Mouse (Mus musculus) forebrain, embryonic 15.5 days (tissue): ENCODE results near the gene Sdk2. TPM values are rescaled to one million over a fixed set of nuclear protein-coding genes. Genes with fewer than 3 reads are reported as not detected.

ENCODE experiments used
- ATAC-seq: fragments of 200-750 bp; cut with Nextera tagmentation; replicated peaks from 2 replicates; pipeline ENCODE4 v1.8.0; 2017; ENCODE audit warnings: mild to moderate bottlenecking, moderate TSS enrichment, moderate library complexity
- H3K27ac ChIP-seq: fragments of 300-500 bp; sonication (generic); replicated peaks from 2 replicates; pipeline ENCODE4 v1.5.1; 2015; ENCODE audit warnings: mild to moderate bottlenecking, inconsistent platforms
- H3K27me3 ChIP-seq: fragments of 300-500 bp; sonication (generic); 2 replicates; pipeline ENCODE4 v1.6.1; 2015; ENCODE audit warnings: inconsistent platforms
- H3K36me3 ChIP-seq: fragments of 300-500 bp; sonication (generic); 2 replicates; pipeline ENCODE4 v1.6.1; 2015; ENCODE audit warnings: mild to moderate bottlenecking, inconsistent platforms
- H3K4me1 ChIP-seq: fragments of 300-500 bp; sonication (generic); 2 replicates; pipeline ENCODE4 v1.6.1; 2015; ENCODE audit warnings: inconsistent platforms
- H3K4me2 ChIP-seq: fragments of 300-500 bp; sonication (generic); replicated peaks from 2 replicates; pipeline ENCODE4 v1.6.1; 2015; ENCODE audit warnings: mild to moderate bottlenecking, inconsistent platforms
- H3K4me3 ChIP-seq: fragments of 300-500 bp; sonication (generic); 2 replicates; pipeline ENCODE4 v1.5.1; 2015; ENCODE audit warnings: mild to moderate bottlenecking, inconsistent platforms
- H3K9ac ChIP-seq: fragments of 300-500 bp; sonication (generic); replicated peaks from 2 replicates; pipeline ENCODE4 v1.6.1; 2015; ENCODE audit warnings: mild to moderate bottlenecking, inconsistent platforms
- H3K9me3 ChIP-seq: fragments of 300-500 bp; sonication (generic); 2 replicates; pipeline ENCODE4 v1.6.1; 2016; ENCODE audit warnings: inconsistent platforms
- WGBS: fragments of 180-500 bp; shearing (Covaris S2); methylation state at CpG from one replicate; pipeline ENCODE4 v1.1.7; 2015; ENCODE audit warnings: mixed read lengths; 5-methylcytosine and 5-hydroxymethylcytosine counted together
- polyA plus RNA-seq: library from polyadenylated mRNA; unstranded; fragments of >200 nt; fragmentation: Nextera tagmentation; extraction: Ambion mirVana; gene quantifications from 2 replicates; pipeline ENCODE4 v1.2.1, GENCODE M21; 2015

Sdk2 gene
- polyA plus RNA-seq, 1 experiment from 2014 or later = 2.3 TPM

DNA sequence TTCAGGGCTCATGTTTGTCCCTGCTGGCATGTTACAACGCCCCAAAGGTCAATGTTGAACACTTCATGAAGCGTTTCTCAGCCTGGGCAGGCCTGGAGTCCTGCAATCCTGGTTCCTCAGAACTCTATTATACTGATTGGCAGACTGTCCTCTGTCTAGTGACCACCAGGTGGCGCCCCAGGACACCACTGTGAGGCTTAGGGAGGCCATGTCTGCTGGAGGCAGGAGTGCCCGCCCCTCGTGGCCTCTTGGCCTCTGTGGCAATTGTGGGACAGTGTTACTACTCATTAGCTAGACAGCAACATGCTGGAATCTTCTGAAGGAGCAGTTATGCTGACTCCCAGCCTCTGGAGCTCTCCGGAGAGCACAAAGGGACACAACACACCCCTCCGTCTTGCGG, 201.2 kb downstream of the Sdk2 start:
- Histone ChIP-seq H3K27ac (no peak overlapping the region), H3K4me3 (no peak overlapping the region), H3K27me3 (no peaks in the 10 kb centered on the region), H3K9me3 (no peaks in the 10 kb centered on the region), H3K4me2 (no peak overlapping the region), H3K4me1 (no peaks in the 10 kb centered on the region), H3K36me3 (no peaks in the 10 kb centered on the region), H3K9ac (no peak overlapping the region)
- peak; percentile 69 for ATAC-seq
- WGBS = 36% methylated on average over 8 of the region's 8 CpGs

DNA sequence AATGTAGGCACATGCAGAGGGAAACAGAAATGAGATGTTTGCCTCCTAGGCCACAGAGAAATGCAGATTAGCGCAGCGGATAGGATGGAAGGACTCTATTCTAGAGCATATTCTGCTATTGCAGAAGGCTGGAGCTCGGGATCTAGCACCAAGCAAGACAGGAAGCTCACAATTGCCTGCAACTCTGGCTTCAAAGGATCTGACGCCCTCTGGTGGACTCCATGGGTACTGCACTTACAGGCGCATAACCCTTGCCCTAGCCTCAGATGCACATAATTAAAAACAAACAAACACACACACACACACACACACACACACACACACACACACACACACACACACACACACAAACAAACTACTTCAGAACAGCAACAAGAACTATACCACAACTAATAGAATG, 203.4 kb downstream of the Sdk2 start:
- no peak overlapping the region for H3K4me2 ChIP-seq
- no peaks in the 10 kb centered on the region for H3K27me3 ChIP-seq
- H3K4me1 ChIP-seq = no peaks in the 10 kb centered on the region
- H3K4me3 ChIP-seq = no peak overlapping the region
- H3K9me3 ChIP-seq = no peaks in the 10 kb centered on the region
- no peak overlapping the region for H3K9ac ChIP-seq
- ATAC-seq = no peak
- no peaks in the 10 kb centered on the region for H3K36me3 ChIP-seq
- WGBS = 75% methylated on average over 5 of the region's 5 CpGs
- no peak overlapping the region for H3K27ac ChIP-seq

DNA sequence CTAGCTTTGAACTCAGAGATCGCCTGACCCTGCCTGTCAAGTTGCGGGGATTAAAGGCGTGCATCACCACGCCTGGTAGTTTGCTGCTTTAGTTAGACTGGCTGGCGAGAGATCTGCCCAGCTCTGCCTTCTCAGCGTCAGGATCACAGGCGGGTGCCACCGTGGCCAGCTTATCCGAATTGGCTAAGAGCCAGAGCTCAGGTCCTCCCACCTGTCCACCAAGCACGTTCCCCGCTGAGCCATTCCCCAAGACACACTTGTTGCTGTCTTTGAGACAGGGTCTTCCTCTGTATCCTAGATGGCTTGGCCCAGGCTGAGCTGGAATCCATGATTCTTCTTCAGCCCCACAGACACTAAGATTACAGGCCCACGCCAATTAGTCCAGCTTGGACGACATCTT, 211.2 kb downstream of the Sdk2 start:
- Histone ChIP-seq H3K36me3 (no peaks in the 10 kb centered on the region), H3K4me2 (no peak overlapping the region), H3K4me3 (no peak overlapping the region), H3K9ac (no peak overlapping the region), H3K27me3 (no peaks in the 10 kb centered on the region), H3K9me3 (no peaks in the 10 kb centered on the region), H3K27ac (no peak overlapping the region), H3K4me1 (no peaks in the 10 kb centered on the region)
- 84% methylated on average over 13 of the region's 13 CpGs for WGBS
- no peak for ATAC-seq

DNA sequence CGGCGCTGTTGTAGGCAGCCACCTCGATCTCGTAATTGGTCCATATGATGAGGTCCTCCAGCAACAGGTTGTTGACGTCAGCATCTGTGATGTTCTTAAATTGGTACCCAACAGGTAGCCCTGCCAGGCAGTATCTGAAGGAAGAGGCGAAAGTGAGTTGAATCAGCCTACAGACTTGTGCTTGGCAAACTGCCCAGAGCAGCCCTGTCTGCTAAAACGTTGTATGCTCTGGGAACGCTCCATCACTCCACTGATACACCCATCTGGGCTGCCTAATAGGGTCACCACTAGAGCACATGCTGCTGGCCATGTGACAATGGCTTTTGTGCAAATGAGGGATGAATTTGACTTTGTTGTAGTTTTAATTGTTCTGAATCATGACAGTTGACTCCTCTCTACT, 215.1 kb downstream of the Sdk2 start:
- H3K9ac ChIP-seq = no peak overlapping the region
- no peaks in the 10 kb centered on the region for H3K9me3 ChIP-seq
- no peak overlapping the region for H3K4me2 ChIP-seq
- no peak for ATAC-seq
- WGBS = 67% methylated on average over 8 of the region's 8 CpGs
- H3K4me1 ChIP-seq = no peaks in the 10 kb centered on the region
- no peak overlapping the region for H3K4me3 ChIP-seq
- 0 out of 2 replicates have a peak, but pooled peaks cover 3% of the 10 kb centered on the region for H3K27me3 ChIP-seq
- no peaks in the 10 kb centered on the region for H3K36me3 ChIP-seq
- H3K27ac ChIP-seq = no peak overlapping the region

DNA sequence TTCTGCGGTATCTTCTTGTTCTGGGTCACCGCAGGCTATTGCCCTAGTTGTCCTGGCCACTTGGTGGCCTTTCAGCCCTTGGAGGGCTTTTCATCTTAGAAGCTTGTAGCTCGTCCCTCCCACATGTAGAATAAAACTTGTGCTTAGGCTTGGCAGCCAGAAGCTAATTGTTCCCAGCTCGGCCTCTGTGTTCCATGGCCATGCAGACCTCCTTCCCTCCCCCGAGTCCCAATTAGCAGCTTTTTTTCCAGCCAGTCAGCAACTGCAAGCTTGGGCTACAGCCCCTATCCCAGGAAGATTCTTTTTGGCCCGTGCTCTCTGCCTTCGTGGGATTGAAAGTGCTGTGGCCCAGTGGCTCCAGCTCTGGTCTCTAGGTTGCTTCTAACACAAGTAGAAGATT, 217.5 kb downstream of the Sdk2 start:
- WGBS = 27% methylated on average over 7 of the region's 7 CpGs

DNA sequence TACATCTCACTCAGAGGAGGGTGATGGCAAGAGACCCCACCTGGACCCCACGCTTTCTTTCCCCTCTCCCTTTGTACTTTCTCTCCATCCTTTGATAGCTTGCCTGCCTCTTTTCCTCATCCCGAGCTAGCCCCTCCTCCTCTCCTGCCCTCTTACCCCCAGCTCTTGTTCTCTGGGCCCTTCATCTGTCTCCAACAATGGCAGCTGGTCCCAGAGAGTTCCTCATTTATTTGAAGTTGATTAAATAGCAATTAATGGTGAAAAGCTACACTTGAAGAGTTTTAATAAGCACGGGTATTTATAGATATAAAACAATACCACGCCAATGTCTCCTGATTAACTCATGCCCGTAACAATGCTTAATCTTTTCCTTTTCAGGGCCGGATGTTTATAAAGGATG, 222.9 kb downstream of the Sdk2 start:
- no peaks in the 10 kb centered on the region for H3K36me3 ChIP-seq
- H3K4me1 ChIP-seq = peaks cover 3% of the 10 kb centered on the region; the same call in 1 of the 2 replicates
- no peaks in the 10 kb centered on the region for H3K9me3 ChIP-seq
- H3K4me3 ChIP-seq = no peak overlapping the region
- H3K27me3 ChIP-seq = peaks cover 6% of the 10 kb centered on the region; the same call in 1 of the 2 replicates
- ATAC-seq = no peak
- no peak overlapping the region for H3K27ac ChIP-seq
- WGBS = 8% methylated on average over 6 of the region's 6 CpGs
- no peak overlapping the region for H3K9ac ChIP-seq
- no peak overlapping the region for H3K4me2 ChIP-seq

More for the DNA sequence above, 217.5 kb downstream of the Sdk2 start:
- H3K4me2 ChIP-seq = no peak overlapping the region
- no peaks in the 10 kb centered on the region for H3K36me3 ChIP-seq
- H3K27me3 ChIP-seq = peaks cover 8% of the 10 kb centered on the region; the same call in 1 of the 2 replicates
- no peak for ATAC-seq
- H3K9ac ChIP-seq = no peak overlapping the region
- no peak overlapping the region for H3K27ac ChIP-seq
- H3K9me3 ChIP-seq = no peaks in the 10 kb centered on the region
- H3K4me3 ChIP-seq = no peak overlapping the region
- no peaks in the 10 kb centered on the region for H3K4me1 ChIP-seq

DNA sequence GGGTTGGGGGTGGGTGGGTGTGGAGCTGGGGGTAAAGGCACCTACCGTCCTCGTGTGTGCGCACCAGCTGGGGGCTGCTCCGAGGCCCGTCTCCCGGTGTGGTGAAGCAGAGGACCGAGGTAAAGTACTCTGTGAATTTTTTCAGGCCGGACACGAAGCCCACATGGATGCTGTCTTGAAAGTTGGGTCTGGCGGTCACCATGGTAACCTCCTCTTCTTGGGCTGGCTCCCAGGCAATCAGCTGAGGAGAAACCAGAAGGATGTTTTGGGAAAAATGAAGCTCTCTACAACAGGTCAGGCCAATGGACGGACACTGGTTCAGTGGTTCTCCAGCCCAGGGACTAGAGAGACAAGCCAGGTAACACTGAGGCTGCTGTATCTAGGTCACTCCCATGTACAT, 224.0 kb downstream of the Sdk2 start:
- no peaks in the 10 kb centered on the region for H3K9me3 ChIP-seq
- no peak overlapping the region for H3K27ac ChIP-seq
- no peaks in the 10 kb centered on the region for H3K36me3 ChIP-seq
- H3K9ac ChIP-seq = no peak overlapping the region
- no peak overlapping the region for H3K4me2 ChIP-seq
- no peak for ATAC-seq
- H3K27me3 ChIP-seq = peaks cover 6% of the 10 kb centered on the region; the same call in 1 of the 2 replicates
- WGBS = 86% methylated on average over 11 of the region's 11 CpGs
- no peak overlapping the region for H3K4me3 ChIP-seq
- peaks cover 3% of the 10 kb centered on the region; the same call in 1 of the 2 replicates for H3K4me1 ChIP-seq

DNA sequence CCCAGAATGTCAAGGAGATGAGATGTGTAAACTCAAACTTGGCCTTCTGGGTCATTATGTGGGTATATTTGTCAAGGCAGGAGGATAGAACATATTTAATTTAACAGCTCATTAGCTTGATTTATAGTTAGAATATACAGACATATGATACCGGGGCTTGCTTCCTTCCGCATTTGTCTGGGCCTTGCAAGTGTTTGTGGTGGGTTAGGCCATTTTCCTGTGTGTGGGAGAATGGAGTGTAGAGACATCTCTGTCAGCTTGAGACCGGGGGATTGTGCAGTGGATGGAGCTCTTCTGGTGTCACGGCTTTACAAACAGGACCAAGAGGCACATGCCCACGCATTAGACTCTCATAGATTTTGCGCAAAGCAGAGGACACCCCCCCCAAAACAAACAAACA, 235.2 kb downstream of the Sdk2 start:
- Histone ChIP-seq H3K27me3 (no peaks in the 10 kb centered on the region), H3K4me1 (peaks cover 11% of the 10 kb centered on the region), H3K9me3 (no peaks in the 10 kb centered on the region), H3K27ac (no peak overlapping the region), H3K4me2 (no peak overlapping the region), H3K4me3 (no peak overlapping the region), H3K36me3 (no peaks in the 10 kb centered on the region), H3K9ac (no peak overlapping the region)
- no peak for ATAC-seq
- WGBS = 96% methylated on average over 6 of the region's 6 CpGs

DNA sequence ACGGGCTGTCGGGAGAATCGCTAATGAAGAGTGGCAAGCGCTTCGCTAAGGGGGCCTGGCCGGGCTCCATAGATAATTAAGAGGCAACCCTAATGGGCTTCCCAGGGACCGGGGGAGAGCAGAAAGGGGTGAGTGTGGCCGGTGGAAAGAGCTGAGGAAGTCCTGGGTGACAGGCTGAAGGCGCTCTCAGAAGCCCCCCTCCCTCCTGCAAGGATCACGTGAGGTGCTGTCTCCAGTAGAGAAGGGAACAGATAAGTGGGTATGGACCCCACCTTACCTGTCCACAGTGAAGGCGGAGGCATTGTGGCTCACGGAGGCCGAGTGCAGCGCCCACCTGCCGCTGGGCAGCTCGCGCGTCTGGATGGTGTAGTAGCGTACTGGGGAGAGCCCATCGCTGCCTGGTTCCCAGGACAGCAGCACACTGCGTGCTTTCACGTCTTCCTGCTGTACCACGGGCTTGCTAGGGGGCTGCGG, 238.7 kb downstream of the Sdk2 start:
- WGBS = 11% methylated on average over 24 of the region's 24 CpGs
- peak; percentile 58 for ATAC-seq
- Histone ChIP-seq H3K36me3 (no peaks in the 10 kb centered on the region), H3K27ac (no peak overlapping the region), H3K9me3 (no peaks in the 10 kb centered on the region), H3K4me1 (peaks cover 11% of the 10 kb centered on the region), H3K9ac (0 out of 2 replicates have a peak overlapping the region, but pooled peaks have one; percentile 18), H3K27me3 (no peaks in the 10 kb centered on the region), H3K4me2 (peak overlapping the region; percentile 45), H3K4me3 (peak overlapping the region; percentile 15)

DNA sequence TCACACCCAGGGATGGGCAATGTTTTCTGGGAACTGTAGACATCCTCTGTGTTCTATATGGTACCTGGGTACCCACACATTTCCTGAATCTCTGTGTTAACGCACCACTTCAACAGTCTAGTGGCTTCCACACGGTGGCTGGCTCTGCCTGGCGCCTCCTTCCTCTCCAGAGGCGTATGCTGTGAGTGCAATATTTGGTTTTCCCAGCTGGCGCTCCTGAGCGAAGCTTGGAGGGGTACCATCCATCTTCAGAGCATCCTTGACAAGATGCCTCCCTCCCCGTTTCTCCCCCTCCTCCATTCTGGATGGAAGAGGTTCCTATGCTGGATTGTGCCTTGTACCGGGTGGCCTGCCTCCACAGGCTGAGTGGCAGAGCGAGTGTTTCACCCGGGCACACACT, 246.8 kb downstream of the Sdk2 start:
- 88% methylated on average over 10 of the region's 10 CpGs for WGBS
- H3K27ac ChIP-seq = no peak overlapping the region
- H3K4me1 ChIP-seq = peaks cover 8% of the 10 kb centered on the region; the same call in 1 of the 2 replicates
- H3K9ac ChIP-seq = no peak overlapping the region
- no peak overlapping the region for H3K4me2 ChIP-seq
- no peaks in the 10 kb centered on the region for H3K9me3 ChIP-seq
- H3K27me3 ChIP-seq = no peaks in the 10 kb centered on the region
- no peak for ATAC-seq
- no peak overlapping the region for H3K4me3 ChIP-seq
- no peaks in the 10 kb centered on the region for H3K36me3 ChIP-seq

DNA sequence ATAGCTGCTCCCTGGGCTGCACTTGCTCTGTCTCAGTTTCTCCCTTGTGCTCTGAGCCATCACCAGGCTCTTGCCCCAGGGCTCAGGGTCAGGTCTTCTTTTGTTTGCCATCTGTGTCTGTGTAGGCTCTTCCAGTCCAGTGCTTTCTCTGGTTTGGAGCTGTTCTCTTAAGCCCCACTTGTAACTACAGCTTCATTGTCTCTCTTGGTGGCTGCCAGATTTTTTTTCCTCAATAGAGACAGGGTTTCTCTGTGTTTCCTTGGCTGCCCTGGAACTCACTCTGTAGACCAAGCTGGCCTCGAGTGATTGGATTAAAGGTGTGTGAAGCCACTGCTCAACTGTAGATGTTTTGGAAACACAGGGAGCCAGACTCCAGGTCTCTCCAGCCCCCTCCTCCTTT, 247.8 kb downstream of the Sdk2 start:
- WGBS = 9% methylated on average over 1 of the region's 1 CpGs
- Histone ChIP-seq H3K4me1 (peaks cover 8% of the 10 kb centered on the region; the same call in 1 of the 2 replicates), H3K27me3 (no peaks in the 10 kb centered on the region), H3K4me2 (no peak overlapping the region), H3K4me3 (no peak overlapping the region), H3K9ac (no peak overlapping the region), H3K9me3 (no peaks in the 10 kb centered on the region), H3K27ac (no peak overlapping the region), H3K36me3 (no peaks in the 10 kb centered on the region)
- no peak for ATAC-seq

DNA sequence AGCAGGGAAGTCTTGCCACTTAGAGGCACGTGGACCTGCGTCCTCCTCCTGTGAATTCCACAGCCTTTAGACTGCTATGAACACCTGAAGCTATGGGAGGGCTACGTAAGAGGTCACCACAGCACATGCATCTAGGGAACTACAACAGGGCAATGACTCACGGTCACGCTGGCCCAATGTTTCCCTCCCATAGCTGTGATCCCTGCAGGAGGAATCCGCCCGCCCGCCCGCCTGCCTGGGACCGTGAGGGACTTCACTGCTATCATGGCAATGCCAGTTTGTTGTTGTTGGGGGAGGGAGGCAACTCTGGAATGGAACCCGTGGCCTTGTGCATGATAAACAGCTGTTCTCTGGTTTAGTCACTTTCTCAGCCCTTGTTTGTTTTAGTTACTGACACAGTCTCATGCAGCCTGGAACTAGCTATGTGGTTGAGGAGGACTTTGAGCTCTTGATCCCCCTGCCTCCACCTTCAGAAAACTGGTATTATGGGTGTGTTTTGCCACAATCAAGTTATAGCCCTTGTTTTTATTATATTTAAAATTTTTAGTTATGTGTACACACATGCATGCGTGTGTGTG, 249.8 kb downstream of the Sdk2 start:
- no peaks in the 10 kb centered on the region for H3K27me3 ChIP-seq
- WGBS = 78% methylated on average over 12 of the region's 12 CpGs

DNA sequence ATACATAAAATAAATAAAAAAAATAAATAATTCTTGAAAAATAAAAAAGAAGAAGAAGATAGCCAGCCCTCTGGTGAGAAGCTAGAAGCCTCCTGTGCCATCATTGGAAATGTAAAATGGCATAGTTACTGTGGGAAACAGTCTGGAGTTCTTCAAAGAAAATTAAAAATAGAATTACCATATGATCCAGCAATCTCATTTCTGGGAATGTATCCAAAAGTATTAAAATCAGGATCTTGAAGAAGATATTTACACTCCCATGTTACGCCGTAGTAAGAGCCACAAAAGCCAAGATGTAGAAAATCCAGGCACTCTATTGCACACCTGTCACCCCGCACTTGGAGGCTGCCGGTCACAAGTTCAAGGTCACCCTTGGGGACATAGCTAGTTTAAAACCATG, 250.4 kb downstream of the Sdk2 start:
- Histone ChIP-seq H3K9ac (no peak overlapping the region), H3K27ac (peak overlapping the region; percentile 79), H3K9me3 (no peaks in the 10 kb centered on the region), H3K27me3 (no peaks in the 10 kb centered on the region), H3K4me2 (no peak overlapping the region), H3K4me3 (no peak overlapping the region), H3K4me1 (peaks cover 8% of the 10 kb centered on the region; the same call in 1 of the 2 replicates), H3K36me3 (no peaks in the 10 kb centered on the region)
- WGBS = 76% methylated on average over 4 of the region's 4 CpGs
- no peak for ATAC-seq

More for the DNA sequence above, 249.8 kb downstream of the Sdk2 start:
- H3K9me3 ChIP-seq = no peaks in the 10 kb centered on the region
- no peak overlapping the region for H3K9ac ChIP-seq
- peak overlapping the region; percentile 79 for H3K27ac ChIP-seq
- H3K4me3 ChIP-seq = no peak overlapping the region
- H3K36me3 ChIP-seq = no peaks in the 10 kb centered on the region
- peaks cover 8% of the 10 kb centered on the region; the same call in 1 of the 2 replicates for H3K4me1 ChIP-seq
- H3K4me2 ChIP-seq = no peak overlapping the region
- ATAC-seq = no peak; the same call in 1 of the 2 replicates
